In genomic region chr11:109474836-109475235, GRCm38 (mm10) we compare ENCODE assay signal across 27 mouse cellular contexts. TPM values are rescaled to one million over a fixed set of nuclear protein-coding genes. Genes with fewer than 3 reads are reported as not detected.
DNase-seq lines count a peak whose midpoint lies in the region; ATAC-seq lines count a peak whose summit lies in the region.
"Had no signal": no experiment of that assay in that cellular context is flagged by ENCODE, and none has a peak within 500 bp of the region (broad histone marks: within the 10 kb centered on the region; RNA-seq: fewer than 3 reads in every experiment).

No protein-coding gene starts in this region.

- peaks cover 13% of the 10 kb centered on the region for H3K27me3 ChIP-seq in hindbrain, embryonic 10.5 days (ENCODE audit: insufficient read depth, poor library complexity, severe bottlenecking)
- peaks cover 16% of the 10 kb centered on the region; the same call in 1 of the 2 replicates for H3K27me3 ChIP-seq in hindbrain, embryonic 13.5 days
- no peaks in the 10 kb centered on the region for H3K27me3 ChIP-seq in liver, embryonic 13.5 days
- H3K27me3 ChIP-seq: lung, embryonic 15.5 days; megakaryocyte, embryonic 14.5 days; neural tube, embryonic 12.5 days; stomach, embryonic 15.5 days had no signal

- peak overlapping the region; percentile 100; the same call in 1 of the 2 replicates for H3K27ac ChIP-seq in hindbrain, embryonic 10.5 days
- no peak overlapping the region for H3K27ac ChIP-seq in hindbrain, embryonic 13.5 days
- H3K27ac ChIP-seq in liver, embryonic 13.5 days: peak overlapping the region; percentile 97; the same call in 1 of the 2 replicates
- H3K27ac ChIP-seq: embryonic facial prominence, embryonic 12.5 days; lung, embryonic 15.5 days; neural tube, embryonic 12.5 days had no signal

- no peak for ATAC-seq in hindbrain, embryonic 13.5 days (ENCODE audit: low FRiP score)
- no peak for ATAC-seq in liver, embryonic 13.5 days (ENCODE audit: low read depth)
- no peak for ATAC-seq in monocyte, adult 5-6 weeks (replicated peaks; ENCODE audit: insufficient number of reproducible peaks, low FRiP score, low TSS enrichment, poor library complexity, severe bottlenecking)
- ATAC-seq: CD4-positive, CD25-positive, alpha-beta regulatory T cell, adult 4 months; intestine, postnatal 0 days; Patski had no signal

- H3K36me3 ChIP-seq in hindbrain, embryonic 10.5 days: no peaks in the 10 kb centered on the region
- no peaks in the 10 kb centered on the region for H3K36me3 ChIP-seq in hindbrain, embryonic 13.5 days
- no peaks in the 10 kb centered on the region for H3K36me3 ChIP-seq in liver, embryonic 13.5 days
- H3K36me3 ChIP-seq: embryonic facial prominence, embryonic 12.5 days; lung, embryonic 15.5 days; neural tube, embryonic 12.5 days; stomach, embryonic 15.5 days had no signal

- intact Hi-C loops in heart, postnatal 10 days (cut with DNase I): loop anchor here (5.0 kb wide), 1 partner anchor 82 kb away; no protein-coding TSS in a partner anchor

- H3K9ac ChIP-seq in hindbrain, embryonic 13.5 days: no peak overlapping the region
- peak overlapping the region; percentile 98 for H3K9ac ChIP-seq in liver, embryonic 13.5 days
- H3K9ac ChIP-seq: stomach, embryonic 15.5 days had no signal

- H3K4me3 ChIP-seq in hindbrain, embryonic 10.5 days: no peak overlapping the region
- H3K4me3 ChIP-seq in hindbrain, embryonic 13.5 days: no peak overlapping the region
- H3K4me3 ChIP-seq in liver, embryonic 13.5 days (replicated peaks): no peak overlapping the region

- H3K4me2 ChIP-seq in hindbrain, embryonic 13.5 days: no peak overlapping the region
- peak overlapping the region; percentile 96 for H3K4me2 ChIP-seq in liver, embryonic 13.5 days

- H3K9me3 ChIP-seq in hindbrain, embryonic 10.5 days: no peaks in the 10 kb centered on the region
- H3K9me3 ChIP-seq in hindbrain, embryonic 13.5 days: no peaks in the 10 kb centered on the region
- no peaks in the 10 kb centered on the region for H3K9me3 ChIP-seq in liver, embryonic 13.5 days (replicated peaks)
- H3K9me3 ChIP-seq: embryonic facial prominence, embryonic 12.5 days; lung, embryonic 15.5 days; megakaryocyte, embryonic 14.5 days; neural tube, embryonic 12.5 days; stomach, embryonic 15.5 days had no signal

- peaks cover 71% of the 10 kb centered on the region for H3K4me1 ChIP-seq in hindbrain, embryonic 10.5 days (replicated peaks)
- H3K4me1 ChIP-seq in hindbrain, embryonic 13.5 days (replicated peaks): peaks cover 51% of the 10 kb centered on the region
- peaks cover 76% of the 10 kb centered on the region for H3K4me1 ChIP-seq in liver, embryonic 13.5 days (replicated peaks)

- 81% methylated on average over 13 of the region's 13 CpGs for WGBS in hindbrain, embryonic 10.5 days
- WGBS in hindbrain, embryonic 13.5 days: 74% methylated on average over 13 of the region's 13 CpGs
- WGBS in liver, embryonic 13.5 days (ENCODE audit: insufficient replicate concordance): 70% methylated on average over 13 of the region's 13 CpGs

- DNase-seq in hindbrain, embryonic 10.5 days (ENCODE audit: low spot score): no peak
- DNase-seq in A20 (ENCODE audit: low read depth, low spot score) (peak; percentile 35), ES-CJ7 (ENCODE audit: low read depth, low spot score) (peak; percentile 75)
- no peak for DNase-seq in liver, embryonic 13.5 days
- no peak for DNase-seq in lung, postnatal 14 days
- DNase-seq in heart, postnatal 10 days: no peak
- DNase-seq: adrenal gland, postnatal 25 days; cerebellum, adult 11-12 months; embryo, embryonic 11 days; gastrocnemius, postnatal 10 days; heart, postnatal 36 days; kidney, postnatal 10 days; layer of hippocampus, postnatal 36 days; lung, postnatal 4 days; retina, postnatal 1 day; right cerebral cortex, postnatal 14 days; thymus, postnatal 14 days had no signal

RNA-seq across cellular contexts. Expression of gene Slc16a6, which starts 1.4 kb away (rescaled TPM):
- polyA plus RNA-seq in hindbrain, embryonic 10.5 days (2016; fragmentation: Nextera tagmentation; extraction: Ambion mirVana): 3.6 and 5.5 TPM in 2 replicates
- 4.1 and 6.3 TPM in 2 replicates for polyA plus RNA-seq in hindbrain, embryonic 13.5 days (2015; fragmentation: Nextera tagmentation; extraction: Ambion mirVana)
- polyA plus RNA-seq in liver, embryonic 13.5 days (2015; fragmentation: Nextera tagmentation; extraction: Ambion mirVana): 47.0 and 51.9 TPM in 2 replicates
- 9.1 to 20.3 TPM (median 11.3 TPM) in 3 replicates for total RNA-seq in monocyte, adult 5-6 weeks (2017)
- 10 to 100 TPM; 13.9 to 14.6 TPM for total RNA-seq in heart, postnatal 10 days (2021)

RNA-seq across cellular contexts. Expression of gene Arsg, which starts 1.7 kb away (rescaled TPM):
- 2.6 and 3.8 TPM in 2 replicates for polyA plus RNA-seq in hindbrain, embryonic 10.5 days (2016; fragmentation: Nextera tagmentation; extraction: Ambion mirVana)
- polyA plus RNA-seq in hindbrain, embryonic 13.5 days (2015; fragmentation: Nextera tagmentation; extraction: Ambion mirVana): 5.0 and 8.9 TPM in 2 replicates
- 2.8 and 3.2 TPM in 2 replicates for polyA plus RNA-seq in liver, embryonic 13.5 days (2015; fragmentation: Nextera tagmentation; extraction: Ambion mirVana)
- total RNA-seq in monocyte, adult 5-6 weeks (2017): 0.96 to 2.5 TPM (median 1.1 TPM) in 3 replicates
- 1 to 10 TPM; 4.3 to 4.4 TPM for total RNA-seq in heart, postnatal 10 days (2021)

RNA-seq across cellular contexts. Expression of gene Amz2, which starts 49.1 kb away (rescaled TPM):
- 40.8 and 41.9 TPM in 2 replicates for polyA plus RNA-seq in hindbrain, embryonic 10.5 days (2016; fragmentation: Nextera tagmentation; extraction: Ambion mirVana)
- 54.8 and 57.0 TPM in 2 replicates for polyA plus RNA-seq in hindbrain, embryonic 13.5 days (2015; fragmentation: Nextera tagmentation; extraction: Ambion mirVana)
- polyA plus RNA-seq in liver, embryonic 13.5 days (2015; fragmentation: Nextera tagmentation; extraction: Ambion mirVana): 14.6 and 18.4 TPM in 2 replicates
- total RNA-seq in monocyte, adult 5-6 weeks (2017): 32.6 to 34.9 TPM (median 33.6 TPM) in 3 replicates
- 10 to 100 TPM; 42.9 to 46.8 TPM for total RNA-seq in heart, postnatal 10 days (2021)

Comparison
In these comparisons a context has a peak if more than half of its experiments do, and no peak if none do; other contexts are left out.
1. DNase-seq: peak in A20 (single experiment) and ES-CJ7 (single experiment); none in hindbrain, embryonic 10.5 days (single experiment), liver, embryonic 13.5 days (single experiment), lung, postnatal 14 days (single experiment) and heart, postnatal 10 days (0 of 2).